Mouse (Mus musculus): Measurements from ENCODE around the gene Gm20388.

GRCm38 (mm10) chr8:120683602-120684001 lies 773.0 kb downstream of the Gm20388 start:
- TF ChIP-seq EP300 (IDR thresholded peaks at IDR 0.05; ENCODE audit: low read depth) = no peak
- TF ChIP-seq CTCF (IDR thresholded peaks at IDR 0.05; ENCODE audit: low read depth) = peak; percentile 82

All from liver, embryonic 14.5 days (tissue).